Comparison of ENCODE assay signal across 21 mouse cellular contexts in genomic region chr16:52068517-52068874, GRCm38 (mm10). TPM values are rescaled to one million over a fixed set of nuclear protein-coding genes. Genes with fewer than 3 reads are reported as not detected.
DNase-seq lines count a peak whose midpoint lies in the region; ATAC-seq and TF ChIP-seq lines count a peak whose summit lies in the region.
"Had no signal": no experiment of that assay in that cellular context is flagged by ENCODE, and none has a peak within 500 bp of the region (broad histone marks: within the 10 kb centered on the region; RNA-seq: fewer than 3 reads in every experiment).

No protein-coding gene starts in this region.

- peak overlapping the region; percentile 36 for H3K4me2 ChIP-seq in liver, embryonic 14.5 days (ENCODE audit: low read depth)
- H3K4me2 ChIP-seq: embryonic facial prominence, embryonic 15.5 days; heart, embryonic 13.5 days; hindbrain, embryonic 12.5 days had no signal

- peaks cover 11% of the 10 kb centered on the region for H3K4me1 ChIP-seq in embryonic fibroblast, embryonic 13.5 days (ENCODE audit: control insufficient read depth, insufficient read depth, low read length)
- H3K4me1 ChIP-seq in liver, embryonic 14.5 days (replicated peaks; ENCODE audit: control insufficient read depth in 2 of 2, insufficient read depth in 2 of 2, low read length in 1 of 2): peaks cover 9 to 12% of the 10 kb centered on the region in 2 experiments

- WGBS in liver, embryonic 14.5 days (ENCODE audit: insufficient replicate concordance): 54% methylated on average over 3 of the region's 3 CpGs

- DNase-seq in gastrocnemius, adult 2 months: no peak
- DNase-seq in gastrocnemius, postnatal 14 days: no peak
- no peak for DNase-seq in liver, embryonic 14.5 days (ENCODE audit: low read depth in 3 of 3, low spot score in 3 of 3)
- DNase-seq in left cerebral cortex, adult 11 months (ENCODE audit: low spot score): no peak
- no peak for DNase-seq in lung, postnatal 36 days
- DNase-seq: adrenal gland, adult 8-10 months; adrenal gland, postnatal 36 days; B cell, adult 2 months; cerebellum, adult 2 months; cerebellum, postnatal 14 days; embryo, embryonic 11 days; heart, postnatal 4 days had no signal

- no peaks in the 10 kb centered on the region for H3K36me3 ChIP-seq in liver, embryonic 14.5 days (replicated peaks; ENCODE audit: control insufficient read depth, insufficient read depth, low read depth)
- H3K36me3 ChIP-seq: embryonic facial prominence, embryonic 15.5 days; heart, embryonic 13.5 days; hindbrain, embryonic 12.5 days had no signal

- intact Hi-C loops in gastrocnemius, adult 2 months (cut with DNase I): no loop called here
- intact Hi-C loops in gastrocnemius, postnatal 14 days (cut with DNase I; ENCODE audit: low total_unique reads): no loop called here

- TF ChIP-seq EP300 in liver, embryonic 14.5 days (IDR thresholded peaks at IDR 0.05; ENCODE audit: low read depth): no peak; the same call in 1 of the 2 replicates

- peak; percentile 59; the same call in 1 of the 2 replicates for ATAC-seq in liver, embryonic 14.5 days (ENCODE audit: insufficient read depth)
- ATAC-seq in megakaryocyte-erythroid progenitor cell, adult 5-6 weeks (replicated peaks; ENCODE audit: low FRiP score, low TSS enrichment, poor library complexity, severe bottlenecking): peak; percentile 40
- ATAC-seq: forebrain, embryonic 14.5 days; hindbrain, embryonic 16.5 days had no signal

- no peak for TF ChIP-seq CTCF in gastrocnemius, adult 2 months (IDR thresholded peaks at IDR 0.05)
- no peak for TF ChIP-seq CTCF in embryonic fibroblast, embryonic 13.5 days (IDR thresholded peaks at IDR 0.05; ENCODE audit: borderline replicate concordance, insufficient read depth, low read length)
- no peak for TF ChIP-seq CTCF in liver, embryonic 14.5 days (IDR thresholded peaks at IDR 0.05; ENCODE audit: low read depth)

- 0 out of 2 replicates have a peak overlapping the region, but pooled peaks have one; percentile 8 for H3K27ac ChIP-seq in gastrocnemius, adult 2 months
- H3K27ac ChIP-seq in embryonic fibroblast, embryonic 13.5 days (ENCODE audit: insufficient read depth, low read length): peak overlapping the region; percentile 83; the same call in 1 of the 2 replicates
- no peak overlapping the region for H3K27ac ChIP-seq in liver, embryonic 14.5 days
- H3K27ac ChIP-seq: embryonic facial prominence, embryonic 15.5 days; forebrain, embryonic 10.5 days; hindbrain, embryonic 12.5 days had no signal

- TF ChIP-seq POLR2A in embryonic fibroblast, embryonic 13.5 days (IDR thresholded peaks at IDR 0.05; ENCODE audit: low read depth, low read length): no peak

- no peaks in the 10 kb centered on the region for H3K9me3 ChIP-seq in liver, embryonic 14.5 days (ENCODE audit: control insufficient read depth, low read length)
- H3K9me3 ChIP-seq: embryonic facial prominence, embryonic 15.5 days; forebrain, embryonic 10.5 days; G1E; heart, embryonic 13.5 days; hindbrain, embryonic 12.5 days had no signal

- no peak overlapping the region for H3K4me3 ChIP-seq in gastrocnemius, adult 2 months
- no peak overlapping the region for H3K4me3 ChIP-seq in embryonic fibroblast, embryonic 13.5 days (ENCODE audit: insufficient read depth, low read length)
- H3K4me3 ChIP-seq in liver, embryonic 14.5 days (ENCODE audit: insufficient read depth in 1 of 2, low read depth in 2 of 2, low read length in 2 of 2): no peak overlapping the region
- H3K4me3 ChIP-seq: embryonic facial prominence, embryonic 15.5 days; forebrain, embryonic 10.5 days; heart, embryonic 13.5 days; hindbrain, embryonic 12.5 days had no signal

- no peaks in the 10 kb centered on the region for H3K27me3 ChIP-seq in liver, embryonic 14.5 days (ENCODE audit: control insufficient read depth, insufficient read depth, low read length)
- H3K27me3 ChIP-seq: embryonic facial prominence, embryonic 15.5 days; hindbrain, embryonic 12.5 days had no signal

- H3K9ac ChIP-seq in liver, embryonic 14.5 days (replicated peaks): no peak overlapping the region
- H3K9ac ChIP-seq: embryonic facial prominence, embryonic 15.5 days; heart, embryonic 13.5 days; hindbrain, embryonic 12.5 days had no signal

RNA-seq across cellular contexts. Expression of gene Cblb, which starts 37.5 kb away (rescaled TPM):
- 10 to 100 TPM; 15.1 to 16.2 TPM for total RNA-seq in gastrocnemius, adult 2 months (2021)
- 10 to 100 TPM; 10.4 to 19.2 TPM for total RNA-seq in gastrocnemius, postnatal 14 days (2021)
- 26.5 and 34.1 TPM in 2 replicates for polyA plus RNA-seq in embryonic fibroblast, embryonic 13.5 days (2011; ENCODE audit: insufficient read length, low read depth, missing spikeins)
- 1.8 TPM in 2 replicates for polyA plus RNA-seq in liver, embryonic 14.5 days (2012; rRNA removed)
- polyA plus RNA-seq in liver, embryonic 14.5 days (2014; fragmentation: Nextera tagmentation; extraction: Ambion mirVana): 1.8 and 2.2 TPM in 2 replicates
- 19.9 and 21.9 TPM in 2 replicates for total RNA-seq in megakaryocyte-erythroid progenitor cell, adult 5-6 weeks (2014; fragmentation: Nextera tagmentation)
- 8.8 and 10.2 TPM in 2 replicates for total RNA-seq in megakaryocyte-erythroid progenitor cell, adult 5-6 weeks (2017)
